Mouse (Mus musculus) embryonic fibroblast, embryonic 13.5 days (primary cell): ENCODE results near the gene Cfap300.

Experiments used
- CTCF ChIP-seq: IDR thresholded peaks from 2 replicates; pipeline ENCODE4 v1.5.1; 2011; ENCODE audit warnings: mild to moderate bottlenecking, control low read depth, low read length, moderate library complexity, borderline replicate concordance; ENCODE audit not compliant: insufficient read depth
- POLR2A ChIP-seq: IDR thresholded peaks from 2 replicates; pipeline ENCODE4 v1.6.1; 2011; ENCODE audit warnings: low read depth, mild to moderate bottlenecking, control low read depth, low read length, moderate library complexity

- TF ChIP-seq CTCF: no peak
- no peak for TF ChIP-seq POLR2A
Observed at GRCm38 (mm10) chr9:8074345-8074744, 31.7 kb upstream of the Cfap300 start.
